Mouse (Mus musculus) forebrain, embryonic 11.5 days (tissue): ENCODE measurements around the gene Plcz1. TPM values are rescaled to one million over a fixed set of nuclear protein-coding genes. Genes with fewer than 3 reads are reported as not detected.

Experiments used
- ATAC-seq: fragments of 200-750 bp; cut with Nextera tagmentation; replicated peaks from 2 replicates; pipeline ENCODE4 v1.8.0; 2017; ENCODE audit warnings: moderate TSS enrichment; ENCODE audit not compliant: low FRiP score
- DNase-seq: peaks from one replicate; pipeline ENCODE4 v3.0.0-alpha.2; 2017; ENCODE audit warnings: low spot score
- H3K27ac ChIP-seq: fragments of 300-500 bp; sonication (generic); 2 replicates; pipeline ENCODE4 v1.5.1; 2014; ENCODE audit warnings: low read depth, low read length
- H3K27me3 ChIP-seq: fragments of 300-500 bp; sonication (generic); 2 replicates; pipeline ENCODE4 v1.6.1; 2014; ENCODE audit warnings: mild to moderate bottlenecking, low read length, mixed read lengths; ENCODE audit not compliant: control insufficient read depth, insufficient read depth
- H3K36me3 ChIP-seq: fragments of 300-500 bp; sonication (generic); 2 replicates; pipeline ENCODE4 v1.6.1; 2014; ENCODE audit warnings: mild to moderate bottlenecking, low read length, moderate library complexity, mixed read lengths; ENCODE audit not compliant: control insufficient read depth, insufficient read depth
- H3K4me1 ChIP-seq: fragments of 300-500 bp; sonication (generic); replicated peaks from 2 replicates; pipeline ENCODE4 v1.6.1; 2014; ENCODE audit warnings: low read length, mixed read lengths; ENCODE audit not compliant: control insufficient read depth, insufficient read depth
- H3K4me2 ChIP-seq: fragments of 300-500 bp; sonication (generic); 2 replicates; pipeline ENCODE4 v1.6.1; 2014; ENCODE audit warnings: low read depth, mild to moderate bottlenecking, low read length, moderate library complexity, mixed read lengths; ENCODE audit not compliant: severe bottlenecking
- H3K4me3 ChIP-seq: fragments of 300-500 bp; sonication (generic); 2 replicates; pipeline ENCODE4 v1.5.1; 2014; ENCODE audit warnings: low read depth, low read length
- H3K9ac ChIP-seq: fragments of 300-500 bp; sonication (generic); 2 replicates; pipeline ENCODE4 v1.6.1; 2014; ENCODE audit warnings: low read length
- H3K9me3 ChIP-seq: fragments of 300-500 bp; sonication (generic); 2 replicates; pipeline ENCODE4 v1.6.1; 2016; ENCODE audit warnings: low read length, mixed read lengths; ENCODE audit not compliant: control insufficient read depth
- WGBS: fragments of 180-500 bp; shearing (Covaris S2); extraction: QIAGEN DNeasy Blood & Tissue Kit; methylation state at CpG from one replicate; pipeline ENCODE4 v1.1.7; 2014; 5-methylcytosine and 5-hydroxymethylcytosine counted together
- polyA plus RNA-seq: library from polyadenylated mRNA; unstranded; fragments of >200 nt; fragmentation: Nextera tagmentation; extraction: Ambion mirVana; gene quantifications from 2 replicates; pipeline ENCODE4 v1.2.1, GENCODE M21; 2014

Plcz1 gene
- polyA plus RNA-seq, 1 experiment from 2014 or later, result not detected

DNA sequence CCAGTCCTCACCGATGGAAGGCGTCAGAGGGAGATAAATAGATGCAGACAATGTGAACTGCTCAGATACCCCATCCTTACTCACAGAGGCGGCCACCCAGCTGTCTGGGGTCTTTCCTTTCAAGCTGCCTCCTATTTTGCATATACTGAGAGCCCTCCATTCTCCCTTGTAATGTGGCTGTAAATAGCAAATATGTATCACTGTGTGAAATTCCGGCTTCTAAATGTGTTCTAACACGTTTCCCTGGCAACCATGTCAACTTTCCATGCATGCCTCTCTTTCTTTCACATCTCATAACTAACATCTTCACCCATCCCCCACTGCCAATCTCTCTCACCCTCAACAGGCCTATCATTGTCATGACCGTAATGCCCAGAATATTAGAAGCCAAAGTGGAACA lies 74.6 kb downstream of the Plcz1 start:
- H3K4me2 ChIP-seq, result no peak overlapping the region
- no peaks in the 10 kb centered on the region for H3K4me1 ChIP-seq
- no peaks in the 10 kb centered on the region for H3K36me3 ChIP-seq
- no peak overlapping the region for H3K4me3 ChIP-seq
- no peaks in the 10 kb centered on the region for H3K27me3 ChIP-seq
- ATAC-seq, result peak; percentile 51
- H3K27ac ChIP-seq, result no peak overlapping the region
- H3K9me3 ChIP-seq, result no peaks in the 10 kb centered on the region
- 55% methylated on average over 6 of the region's 6 CpGs for WGBS
- no peak overlapping the region for H3K9ac ChIP-seq
- DNase-seq, result no peak

GRCm38 (mm10) chr6:139964895-139965294 lies 76.4 kb downstream of the Plcz1 start:
- ATAC-seq, result no peak
- Histone ChIP-seq H3K4me3 (no peak overlapping the region), H3K27me3 (no peaks in the 10 kb centered on the region), H3K4me1 (no peaks in the 10 kb centered on the region), H3K9me3 (no peaks in the 10 kb centered on the region), H3K27ac (no peak overlapping the region), H3K36me3 (no peaks in the 10 kb centered on the region), H3K9ac (no peak overlapping the region), H3K4me2 (no peak overlapping the region)
- 93% methylated on average over 3 of the region's 3 CpGs for WGBS
- no peak for DNase-seq

- no peak overlapping the region for H3K4me2 ChIP-seq
- H3K9ac ChIP-seq, result no peak overlapping the region
- no peak overlapping the region for H3K27ac ChIP-seq
- no peaks in the 10 kb centered on the region for H3K4me1 ChIP-seq
- 78% methylated on average over 3 of the region's 3 CpGs for WGBS
- no peak for DNase-seq
- no peak for ATAC-seq
- no peak overlapping the region for H3K4me3 ChIP-seq
- no peaks in the 10 kb centered on the region for H3K36me3 ChIP-seq
- H3K27me3 ChIP-seq, result no peaks in the 10 kb centered on the region
- no peaks in the 10 kb centered on the region for H3K9me3 ChIP-seq
Observed at GRCm38 (mm10) chr6:139963775-139964174, 77.5 kb downstream of the Plcz1 start.

- Histone ChIP-seq H3K9ac (no peak overlapping the region), H3K4me3 (no peak overlapping the region), H3K4me2 (no peak overlapping the region), H3K9me3 (no peaks in the 10 kb centered on the region), H3K27me3 (no peaks in the 10 kb centered on the region), H3K36me3 (no peaks in the 10 kb centered on the region), H3K4me1 (no peaks in the 10 kb centered on the region), H3K27ac (no peak overlapping the region)
- no peak for ATAC-seq
- 85% methylated on average over 7 of the region's 7 CpGs for WGBS
- no peak for DNase-seq
Observed at GRCm38 (mm10) chr6:139957531-139958241, 83.6 kb downstream of the Plcz1 start.

GRCm38 (mm10) chr6:139953596-139953995 lies 87.7 kb downstream of the Plcz1 start:
- H3K4me2 ChIP-seq, result no peak overlapping the region
- ATAC-seq, result no peak
- no peak overlapping the region for H3K27ac ChIP-seq
- no peaks in the 10 kb centered on the region for H3K4me1 ChIP-seq
- H3K4me3 ChIP-seq, result no peak overlapping the region
- H3K36me3 ChIP-seq, result no peaks in the 10 kb centered on the region
- H3K27me3 ChIP-seq, result no peaks in the 10 kb centered on the region
- no peak overlapping the region for H3K9ac ChIP-seq
- no peaks in the 10 kb centered on the region for H3K9me3 ChIP-seq
- 84% methylated on average over 12 of the region's 12 CpGs for WGBS
- no peak for DNase-seq

DNA sequence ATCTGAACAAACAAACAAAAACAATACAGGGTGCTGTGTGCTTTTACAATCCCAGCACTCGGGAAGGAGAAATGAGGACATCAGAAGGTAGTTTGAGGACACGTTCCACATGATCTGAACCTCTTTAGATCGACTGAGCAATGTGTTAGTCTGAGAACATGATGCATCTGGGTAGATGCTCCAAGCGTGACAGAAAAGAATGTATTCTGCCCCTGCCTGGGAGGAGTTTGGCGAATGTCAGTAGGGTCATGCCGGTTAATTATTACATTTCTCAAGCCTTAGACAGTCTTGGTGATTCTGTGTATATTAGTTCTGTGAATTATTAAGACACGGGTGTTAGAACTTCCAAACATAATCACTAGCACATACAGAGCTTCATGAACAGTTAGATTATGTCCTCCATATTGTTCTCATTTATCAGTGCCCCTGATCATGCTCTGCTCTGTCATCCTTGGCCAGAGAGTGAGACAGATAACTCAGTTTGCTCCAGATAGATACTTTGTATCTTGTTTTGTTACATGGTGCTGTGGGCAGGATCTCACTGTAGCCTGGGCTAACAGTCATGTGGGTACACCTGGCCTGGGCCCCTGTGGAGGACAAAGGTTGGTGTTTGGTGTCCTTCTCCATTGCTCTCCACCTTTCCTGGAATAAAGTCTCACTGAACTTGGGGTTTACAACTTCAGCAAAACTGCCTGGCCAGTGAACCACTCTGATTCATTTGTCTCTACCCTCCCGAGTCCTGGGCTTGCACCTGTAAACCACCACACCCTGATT lies 94.0 kb downstream of the Plcz1 start:
- no peak overlapping the region for H3K27ac ChIP-seq
- no peak for DNase-seq
- no peaks in the 10 kb centered on the region for H3K4me1 ChIP-seq
- H3K27me3 ChIP-seq, result no peaks in the 10 kb centered on the region
- H3K9ac ChIP-seq, result no peak overlapping the region
- no peak overlapping the region for H3K4me2 ChIP-seq
- no peak overlapping the region for H3K4me3 ChIP-seq
- 90% methylated on average over 8 of the region's 8 CpGs for WGBS
- no peaks in the 10 kb centered on the region for H3K9me3 ChIP-seq
- H3K36me3 ChIP-seq, result no peaks in the 10 kb centered on the region
- no peak for ATAC-seq

Other genes with a start within 250 kb of the Plcz1 start
- gene Capza3, start 205 bp downstream of the Plcz1 start, polyA plus RNA-seq, result not detected in 2 replicates